Mouse (Mus musculus): ENCODE measurements at regions not wholly inside any gene's neighbourhood (a gene's known extent, or its start where the extent isn't known, plus 50 kb on each side); places are given as distances from the start of the nearest gene placed in this dataset.

- in situ Hi-C loops (cut with MboI; ENCODE audit: low pct_unique_long_range_greater_than_20kb in 1 of 2, low sequenced_read_pairs in 2 of 2, unreplicated experiment in 1 of 2) = loop anchor here (25.0 kb wide), 1 partner anchor 499 kb away; no protein-coding TSS in a partner anchor
These were observed 57.7 kb upstream of the Ror1 start for GRCm38 (mm10) chr4:100037868-100038267.

DNA sequence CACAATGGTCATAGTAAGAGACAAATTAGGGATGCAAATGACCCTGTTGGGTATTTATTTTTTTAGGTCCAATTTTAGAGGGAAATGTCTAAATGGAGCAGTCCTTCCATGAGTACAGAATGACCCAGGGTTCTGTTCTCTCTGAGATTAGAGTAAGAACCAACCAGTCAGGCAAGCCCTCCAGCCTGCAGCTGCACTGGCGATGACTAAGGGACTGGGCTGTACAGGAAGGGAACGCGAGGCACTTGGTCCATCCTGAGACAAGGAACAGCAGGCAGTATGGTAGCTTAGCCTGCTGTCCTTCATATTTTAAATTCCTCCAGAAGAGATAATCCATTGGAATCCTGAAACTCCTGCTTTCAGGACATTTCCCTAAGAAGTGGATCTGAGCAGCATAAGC is 55.9 kb upstream of the Ror1 start:
- in situ Hi-C loops (cut with MboI; ENCODE audit: low pct_unique_long_range_greater_than_20kb in 1 of 2, low sequenced_read_pairs in 2 of 2, unreplicated experiment in 1 of 2) = loop anchor here (25.0 kb wide), 1 partner anchor 498 kb away; no protein-coding TSS in a partner anchor

- in situ Hi-C loops (cut with MboI; ENCODE audit: low pct_unique_long_range_greater_than_20kb in 1 of 2, low sequenced_read_pairs in 2 of 2, unreplicated experiment in 1 of 2) = loop anchor here (25.0 kb wide), 1 partner anchor 495 kb away; no protein-coding TSS in a partner anchor
These were observed 53.6 kb upstream of the Ror1 start for GRCm38 (mm10) chr4:100041982-100042381.

- in situ Hi-C loops (cut with MboI; ENCODE audit: low pct_unique_long_range_greater_than_20kb in 1 of 2, low sequenced_read_pairs in 2 of 2, unreplicated experiment in 1 of 2) = loop anchor here (25.0 kb wide), 1 partner anchor 492 kb away; no protein-coding TSS in a partner anchor
These were observed 50.3 kb upstream of the Ror1 start for GRCm38 (mm10) chr4:100045164-100045906.
